Mouse (Mus musculus) c-Kit-positive CD71-negative TER-119-negative erythroid progenitor cells, embryonic 14.5 days (primary cell): ENCODE measurements around the gene Cpvl.
A peak's percentile ranks its signal among the peaks of the same experiment; 100 is the strongest.

Experiments used
- DNase-seq: peaks from one replicate; pipeline ENCODE4 v3.0.0-alpha.2; 2013; ENCODE audit warnings: low read depth

The Cpvl gene

GRCm38 (mm10) chr6:53971729-53972128 lies 6.7 kb downstream of the Cpvl start:
- DNase-seq, result no peak

- DNase-seq, result no peak
Measured at GRCm38 (mm10) chr6:53969081-53969480, 9.4 kb downstream of the Cpvl start.

- DNase-seq, result no peak
Measured at GRCm38 (mm10) chr6:53968550-53968949, 9.9 kb downstream of the Cpvl start.

DNA sequence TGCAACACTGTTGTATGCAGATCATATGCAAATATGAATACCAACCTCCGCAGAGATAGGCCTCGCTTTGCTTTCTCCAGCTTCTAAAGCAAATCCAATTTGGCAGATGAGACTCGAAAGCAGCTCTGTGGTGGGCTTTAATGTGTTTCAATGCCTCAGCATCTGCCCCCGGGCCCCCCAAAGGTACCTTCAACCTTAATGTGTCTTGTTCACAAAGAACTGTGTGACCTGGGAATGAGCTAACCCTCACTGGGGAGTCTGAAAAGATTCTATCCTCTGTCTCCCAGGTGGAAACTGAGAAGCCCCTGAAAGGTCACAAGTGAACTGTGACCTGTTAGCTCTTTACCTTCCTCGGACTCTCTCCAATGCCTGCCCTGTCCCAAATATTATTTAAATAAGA lies 11.9 kb downstream of the Cpvl start:
- DNase-seq, result no peak

GRCm38 (mm10) chr6:53965900-53966299 lies 12.6 kb downstream of the Cpvl start:
- no peak for DNase-seq

DNA sequence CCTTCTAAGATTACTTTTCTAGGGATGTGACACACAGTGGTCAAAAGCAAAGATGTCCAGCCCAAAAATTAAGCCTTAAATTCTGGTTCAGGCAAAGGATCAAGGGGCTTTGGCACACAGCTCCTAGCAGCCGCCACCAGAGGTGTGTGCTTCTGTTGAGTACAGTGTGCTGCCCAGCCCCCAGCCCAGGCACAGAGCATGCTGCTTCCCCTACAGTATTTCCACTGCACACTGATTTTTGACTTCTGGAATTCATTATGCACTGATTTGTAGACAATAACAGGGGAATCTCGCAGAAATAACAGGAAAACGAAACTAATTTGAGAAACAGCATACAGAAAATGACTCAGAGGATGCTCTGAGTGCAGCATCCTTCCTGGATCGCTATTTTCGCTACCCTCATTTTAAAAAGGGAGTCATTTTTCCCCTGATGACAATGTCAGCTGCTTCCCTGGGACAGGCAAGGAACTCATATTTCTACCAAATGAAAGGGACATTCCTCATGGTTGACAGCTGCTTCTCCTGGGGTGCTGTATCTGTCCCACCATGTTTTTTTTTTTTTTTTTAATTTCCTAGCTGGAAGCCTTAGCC lies 14.5 kb downstream of the Cpvl start:
- DNase-seq, result no peak

DNA sequence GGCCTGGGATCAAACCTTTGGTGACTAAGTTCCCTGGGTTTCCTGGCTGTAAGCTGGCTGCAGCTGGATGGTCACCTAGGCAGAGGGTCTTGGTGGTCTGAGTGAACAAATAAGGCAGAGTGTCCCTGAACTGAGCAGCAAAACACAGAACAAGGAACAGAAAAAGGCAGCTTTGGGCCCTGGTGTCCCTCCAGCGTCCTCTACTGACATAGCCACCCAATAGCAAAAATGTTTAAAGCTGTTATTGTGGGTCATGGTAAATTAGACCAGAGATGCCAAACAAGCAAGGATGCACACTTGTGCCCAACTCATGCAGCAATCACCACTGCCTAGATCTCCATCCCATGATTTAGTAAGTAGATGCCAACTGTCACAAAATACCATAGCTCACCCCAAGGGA lies 16.5 kb downstream of the Cpvl start:
- DNase-seq, result no peak

DNA sequence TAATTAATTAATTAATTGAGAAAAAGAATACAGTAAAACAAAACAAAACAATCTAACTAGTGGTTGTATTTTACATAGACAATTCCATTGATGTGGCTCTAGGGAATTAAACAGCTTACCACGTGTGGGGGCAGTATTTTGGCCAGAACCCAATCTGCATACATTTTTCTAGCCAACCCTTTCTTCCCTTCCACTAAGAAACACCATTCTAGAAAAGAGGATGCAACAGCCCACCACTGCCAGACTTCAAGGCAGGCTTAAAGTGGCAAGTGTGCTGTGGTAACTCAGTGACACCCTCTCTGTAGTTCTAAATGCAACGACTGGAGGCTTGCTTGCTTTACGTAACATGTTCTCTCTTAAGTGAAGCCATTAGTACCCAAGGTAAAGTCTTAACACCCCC lies 18.6 kb downstream of the Cpvl start:
- no peak for DNase-seq

- DNase-seq, result peak; percentile 60
Measured at GRCm38 (mm10) chr6:53958321-53958720, 20.1 kb downstream of the Cpvl start.

- DNase-seq, result no peak
Measured at GRCm38 (mm10) chr6:53956513-53956912, 22.0 kb downstream of the Cpvl start.

GRCm38 (mm10) chr6:53955846-53956245 lies 22.6 kb downstream of the Cpvl start:
- no peak for DNase-seq

GRCm38 (mm10) chr6:53955271-53955670 lies 23.2 kb downstream of the Cpvl start:
- no peak for DNase-seq

DNA sequence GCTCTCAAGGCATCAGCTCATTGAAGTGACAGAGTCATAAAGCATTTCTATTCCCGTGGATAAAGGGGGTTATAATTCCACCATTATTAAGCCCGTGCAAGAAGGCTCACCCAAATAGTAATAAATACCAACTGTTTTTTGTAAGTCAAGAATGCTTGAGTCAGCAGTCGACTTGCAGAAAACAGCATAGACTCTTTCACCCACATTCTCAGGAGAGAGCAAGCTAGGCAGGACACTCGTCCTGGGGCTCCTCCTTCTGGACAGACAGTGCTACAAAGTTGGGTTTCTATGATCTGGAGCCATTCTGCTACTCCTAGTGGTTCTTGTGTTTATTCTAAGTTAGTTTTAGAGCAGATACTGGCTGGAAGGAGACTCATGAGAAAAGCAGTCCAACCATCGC lies 24.4 kb downstream of the Cpvl start:
- DNase-seq, result no peak

GRCm38 (mm10) chr6:53953348-53953747 lies 25.1 kb downstream of the Cpvl start:
- DNase-seq, result no peak

- DNase-seq, result no peak
Measured at GRCm38 (mm10) chr6:53951421-53951820, 27.1 kb downstream of the Cpvl start.

DNA sequence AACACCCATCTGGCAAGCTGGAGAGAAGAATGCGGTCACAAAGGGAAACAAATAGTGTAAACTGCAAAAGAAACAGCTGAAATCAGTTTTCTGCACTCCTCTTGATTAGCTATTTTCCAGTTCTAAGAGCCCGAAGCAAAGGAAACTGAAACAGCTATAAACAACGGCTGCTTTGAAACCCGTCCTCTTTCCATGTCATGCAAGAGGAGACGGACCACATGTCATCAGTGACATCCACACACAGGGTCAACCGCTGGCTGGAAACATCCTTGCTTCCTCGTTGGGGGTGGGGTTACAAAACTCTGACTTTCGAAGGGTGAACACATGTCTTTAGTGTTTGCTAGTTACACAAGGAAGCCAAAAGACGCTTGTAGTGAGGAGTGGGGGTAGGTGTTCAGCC lies 27.6 kb downstream of the Cpvl start:
- no peak for DNase-seq

GRCm38 (mm10) chr6:53948388-53949035 lies 30.0 kb downstream of the Cpvl start:
- DNase-seq, result no peak

GRCm38 (mm10) chr6:53944887-53945286 lies 33.6 kb downstream of the Cpvl start:
- DNase-seq, result no peak

DNA sequence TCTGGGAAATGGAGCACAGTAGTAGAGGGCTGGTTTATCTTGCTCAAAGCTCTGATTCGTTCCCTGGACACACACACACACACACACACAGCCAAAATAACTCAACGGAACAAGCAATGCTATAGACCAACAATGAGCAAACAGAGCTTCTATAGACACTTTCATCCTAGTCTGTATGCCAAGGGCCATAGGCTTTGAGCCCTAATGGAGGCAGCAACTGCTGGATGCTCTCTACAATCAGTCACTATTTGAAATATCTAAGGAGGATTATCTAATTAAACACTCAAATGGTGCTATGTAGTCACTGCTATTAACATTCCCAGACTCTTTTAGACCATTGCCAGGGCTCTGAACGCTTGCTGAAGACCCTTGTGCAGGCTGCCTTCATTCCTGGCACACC lies 34.1 kb downstream of the Cpvl start:
- no peak for DNase-seq

GRCm38 (mm10) chr6:53942190-53942831 lies 36.2 kb downstream of the Cpvl start:
- DNase-seq, result no peak

DNA sequence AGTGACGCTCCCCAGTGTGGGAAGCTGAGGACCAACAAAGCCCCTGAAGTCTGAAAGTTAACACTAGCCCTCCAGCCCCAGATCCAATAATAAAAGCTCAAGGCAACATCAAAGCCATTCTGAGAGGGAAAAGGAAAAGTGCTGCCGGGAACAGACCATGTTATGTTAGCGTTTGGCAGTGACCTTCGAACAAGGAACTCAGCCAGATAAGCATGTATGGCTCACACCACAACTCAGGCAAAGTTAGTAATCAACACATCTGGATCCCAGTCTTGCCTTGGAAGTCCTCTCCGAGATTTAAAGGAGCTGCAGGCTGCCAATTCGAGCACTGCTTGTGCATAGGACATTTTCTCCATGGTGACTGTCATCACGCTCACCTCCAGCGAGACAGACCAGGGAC lies 38.7 kb downstream of the Cpvl start:
- DNase-seq, result no peak

GRCm38 (mm10) chr6:53938942-53939341 lies 39.5 kb downstream of the Cpvl start:
- no peak for DNase-seq
